Mouse (Mus musculus) stomach, embryonic 16.5 days (tissue): ENCODE measurements at regions not wholly inside any gene's neighbourhood (a gene's known extent, or its start where the extent isn't known, plus 50 kb on each side); places are given as distances from the start of the nearest gene placed in this dataset.

Experiments
- ATAC-seq: fragments of 200-750 bp; cut with Nextera tagmentation; 2 replicates; pipeline ENCODE4 v1.8.0; 2017; ENCODE audit warnings: moderate number of reproducible peaks, moderate TSS enrichment; ENCODE audit not compliant: insufficient read depth, low FRiP score
- H3K27ac ChIP-seq: fragments of 300-500 bp; sonication (generic); 2 replicates; pipeline ENCODE4 v1.5.1; 2014; ENCODE audit warnings: low read length
- H3K27me3 ChIP-seq: fragments of 300-500 bp; sonication (generic); 2 replicates; pipeline ENCODE4 v1.6.1; 2014; ENCODE audit warnings: low read length, control low read depth, mixed read lengths; ENCODE audit not compliant: control insufficient read depth, insufficient read depth
- H3K36me3 ChIP-seq: fragments of 300-500 bp; sonication (generic); 2 replicates; pipeline ENCODE4 v1.6.1; 2014; ENCODE audit warnings: low read length; ENCODE audit not compliant: control insufficient read depth, insufficient read depth
- H3K4me1 ChIP-seq: fragments of 300-500 bp; sonication (generic); 2 replicates; pipeline ENCODE4 v1.6.1; 2014; ENCODE audit warnings: low read length, control low read depth, mixed read lengths; ENCODE audit not compliant: control insufficient read depth, insufficient read depth
- H3K4me2 ChIP-seq: fragments of 300-500 bp; sonication (generic); 2 replicates; pipeline ENCODE4 v1.6.1; 2014; ENCODE audit warnings: low read depth, low read length, mixed read lengths
- H3K4me3 ChIP-seq: fragments of 300-500 bp; sonication (generic); replicated peaks from 2 replicates; pipeline ENCODE4 v1.5.1; 2014; ENCODE audit warnings: mild to moderate bottlenecking, low read length
- H3K9ac ChIP-seq: fragments of 300-500 bp; sonication (generic); 2 replicates; pipeline ENCODE4 v1.6.1; 2014; ENCODE audit warnings: low read length
- H3K9me3 ChIP-seq: fragments of 300-500 bp; sonication (generic); replicated peaks from 2 replicates; pipeline ENCODE4 v1.6.1; 2016; ENCODE audit warnings: low read length, control low read depth; ENCODE audit not compliant: control insufficient read depth
- WGBS: fragments of 180-500 bp; shearing (Covaris S2); extraction: QIAGEN DNeasy Blood & Tissue Kit; methylation state at CpG from one replicate; pipeline ENCODE4 v1.1.7; 2014; 5-methylcytosine and 5-hydroxymethylcytosine counted together

- H3K9me3 ChIP-seq, result no peaks in the 10 kb centered on the region
These were observed 83.5 kb upstream of the Lrig1 start for GRCm38 (mm10) chr6:94783471-94783870.

GRCm38 (mm10) chr6:94780621-94781020 is 80.7 kb upstream of the Lrig1 start:
- 62% methylated on average over 4 of the region's 4 CpGs for WGBS
- no peak overlapping the region for H3K4me3 ChIP-seq
- H3K4me2 ChIP-seq, result no peak overlapping the region
- H3K36me3 ChIP-seq, result no peaks in the 10 kb centered on the region
- H3K27ac ChIP-seq, result no peak overlapping the region
- H3K9me3 ChIP-seq, result no peaks in the 10 kb centered on the region
- H3K4me1 ChIP-seq, result peaks cover 15% of the 10 kb centered on the region
- no peak overlapping the region for H3K9ac ChIP-seq
- H3K27me3 ChIP-seq, result no peaks in the 10 kb centered on the region
- no peak for ATAC-seq

More at GRCm38 (mm10) chr6:94783471-94783870, 83.5 kb upstream of the Lrig1 start:
- 69% methylated on average over 1 of the region's 1 CpGs for WGBS
- no peak for ATAC-seq
- Histone ChIP-seq H3K36me3 (no peaks in the 10 kb centered on the region), H3K9ac (no peak overlapping the region), H3K4me3 (no peak overlapping the region), H3K4me2 (no peak overlapping the region), H3K27ac (no peak overlapping the region), H3K27me3 (no peaks in the 10 kb centered on the region), H3K4me1 (peaks cover 15% of the 10 kb centered on the region)

- 36% methylated on average over 7 of the region's 7 CpGs for WGBS
- H3K27me3 ChIP-seq, result no peaks in the 10 kb centered on the region
- H3K27ac ChIP-seq, result peak overlapping the region; percentile 19; the same call in 1 of the 2 replicates
- ATAC-seq, result peak; percentile 24; the same call in 1 of the 2 replicates
- H3K4me2 ChIP-seq, result no peak overlapping the region
- peaks cover 15% of the 10 kb centered on the region for H3K4me1 ChIP-seq
- H3K9me3 ChIP-seq, result no peaks in the 10 kb centered on the region
- H3K9ac ChIP-seq, result no peak overlapping the region
- no peaks in the 10 kb centered on the region for H3K36me3 ChIP-seq
- H3K4me3 ChIP-seq, result no peak overlapping the region
These were observed 79.9 kb upstream of the Lrig1 start for GRCm38 (mm10) chr6:94779854-94780253.

GRCm38 (mm10) chr6:94779213-94779612 is 79.3 kb upstream of the Lrig1 start:
- Histone ChIP-seq H3K4me3 (no peak overlapping the region), H3K27ac (no peak overlapping the region), H3K4me1 (peaks cover 16% of the 10 kb centered on the region), H3K9ac (no peak overlapping the region), H3K36me3 (no peaks in the 10 kb centered on the region), H3K4me2 (no peak overlapping the region), H3K9me3 (no peaks in the 10 kb centered on the region), H3K27me3 (no peaks in the 10 kb centered on the region)
- 59% methylated on average over 6 of the region's 7 CpGs for WGBS
- ATAC-seq, result no peak

GRCm38 (mm10) chr6:94778797-94779196 is 78.8 kb upstream of the Lrig1 start:
- 34% methylated on average over 1 of the region's 1 CpGs for WGBS
- ATAC-seq, result no peak
- no peak overlapping the region for H3K4me2 ChIP-seq

GRCm38 (mm10) chr6:94776585-94776984 is 76.6 kb upstream of the Lrig1 start:
- Histone ChIP-seq H3K36me3 (no peaks in the 10 kb centered on the region), H3K9ac (no peak overlapping the region), H3K27ac (no peak overlapping the region; the same call in 1 of the 2 replicates), H3K4me1 (peaks cover 38% of the 10 kb centered on the region), H3K9me3 (no peaks in the 10 kb centered on the region), H3K4me3 (no peak overlapping the region), H3K27me3 (no peaks in the 10 kb centered on the region), H3K4me2 (no peak overlapping the region)
- 42% methylated on average over 4 of the region's 4 CpGs for WGBS
- no peak for ATAC-seq

More at GRCm38 (mm10) chr6:94778797-94779196, 78.8 kb upstream of the Lrig1 start:
- Histone ChIP-seq H3K4me3 (no peak overlapping the region), H3K27ac (no peak overlapping the region), H3K36me3 (no peaks in the 10 kb centered on the region), H3K4me1 (peaks cover 20% of the 10 kb centered on the region), H3K9me3 (no peaks in the 10 kb centered on the region), H3K27me3 (no peaks in the 10 kb centered on the region), H3K9ac (no peak overlapping the region)

- Histone ChIP-seq H3K27me3 (no peaks in the 10 kb centered on the region), H3K9me3 (no peaks in the 10 kb centered on the region), H3K36me3 (no peaks in the 10 kb centered on the region), H3K4me2 (no peak overlapping the region), H3K4me3 (no peak overlapping the region), H3K9ac (no peak overlapping the region), H3K4me1 (peaks cover 34% of the 10 kb centered on the region), H3K27ac (peak overlapping the region; percentile 83)
- no peak for ATAC-seq
- 93% methylated on average over 3 of the region's 3 CpGs for WGBS
These were observed 74.9 kb upstream of the Lrig1 start for GRCm38 (mm10) chr6:94774871-94775270.

- ATAC-seq, result peak; percentile 75; the same call in 1 of the 2 replicates
- peak overlapping the region; percentile 21 for H3K4me3 ChIP-seq
- no peaks in the 10 kb centered on the region for H3K9me3 ChIP-seq
- H3K27ac ChIP-seq, result peak overlapping the region; percentile 83
- 5% methylated on average over 27 of the region's 27 CpGs for WGBS
- peaks cover 26% of the 10 kb centered on the region for H3K4me1 ChIP-seq
- H3K36me3 ChIP-seq, result no peaks in the 10 kb centered on the region
- H3K27me3 ChIP-seq, result no peaks in the 10 kb centered on the region
- peak overlapping the region; percentile 54 for H3K9ac ChIP-seq
- H3K4me2 ChIP-seq, result peak overlapping the region; percentile 55
These were observed 73.9 kb upstream of the Lrig1 start for GRCm38 (mm10) chr6:94773604-94774486.

GRCm38 (mm10) chr6:94772868-94773603 is 73.1 kb upstream of the Lrig1 start:
- H3K27me3 ChIP-seq, result no peaks in the 10 kb centered on the region
- WGBS, result 29% methylated on average over 12 of the region's 12 CpGs
- peak overlapping the region; percentile 21; the same call in 1 of the 2 replicates for H3K4me3 ChIP-seq
- H3K9me3 ChIP-seq, result no peaks in the 10 kb centered on the region
- no peaks in the 10 kb centered on the region for H3K36me3 ChIP-seq
- H3K9ac ChIP-seq, result peak overlapping the region; percentile 54; the same call in 1 of the 2 replicates
- H3K4me1 ChIP-seq, result peaks cover 23% of the 10 kb centered on the region
- peak overlapping the region; percentile 55 for H3K4me2 ChIP-seq
- peak overlapping the region; percentile 83 for H3K27ac ChIP-seq
- ATAC-seq, result peak; percentile 37; the same call in 1 of the 2 replicates
